Mouse (Mus musculus): ENCODE data around the gene Mettl7a1. TPM values are rescaled to one million over a fixed set of nuclear protein-coding genes. Genes with fewer than 3 reads are reported as not detected.
"Not testable (repeated sequence)": the region's sequence is repeated elsewhere in the genome, so short reads cannot be mapped to it uniquely, and the experiment has no call there.

Mettl7a1 gene
- 3.1 and 3.8 TPM in 2 replicates for polyA plus RNA-seq (2015; fragmentation: Nextera tagmentation; extraction: Ambion mirVana)

- peaks cover 9% of the 10 kb centered on the region for H3K4me1 ChIP-seq (replicated peaks; ENCODE audit: control insufficient read depth, insufficient read depth, low read length)
- peak within 1 kb of the TSS; percentile 71 for H3K9ac ChIP-seq (replicated peaks; ENCODE audit: low read depth, low read length)
- peak within 1 kb of the TSS; percentile 56 for H3K4me3 ChIP-seq (replicated peaks; ENCODE audit: low read length)
- H3K27me3 ChIP-seq (replicated peaks; ENCODE audit: control insufficient read depth, insufficient read depth, low read length): no peaks in the 10 kb centered on the region
- no peaks in the 10 kb centered on the region for H3K9me3 ChIP-seq (ENCODE audit: control insufficient read depth, low read length)
- no peaks in the 10 kb centered on the region for H3K36me3 ChIP-seq (ENCODE audit: control insufficient read depth, insufficient read depth)
- H3K27ac ChIP-seq (ENCODE audit: low read length): peak within 1 kb of the TSS; percentile 87
- 2% methylated on average over 24 of the region's 30 CpGs for WGBS
- peak within 1 kb of the TSS; percentile 69 for H3K4me2 ChIP-seq (ENCODE audit: low read length)
- peak; percentile 75 for ATAC-seq
Measured at GRCm38 (mm10) chr15:100304019-100304991, at the start of gene Mettl7a1. Gene Mettl7a1 (plus strand): TSS chr15:100304140.

- no peaks in the 10 kb centered on the region for H3K27me3 ChIP-seq (replicated peaks; ENCODE audit: control insufficient read depth, insufficient read depth, low read length)
- no peak overlapping the region for H3K4me2 ChIP-seq (ENCODE audit: low read length)
- no peak overlapping the region for H3K4me3 ChIP-seq (replicated peaks; ENCODE audit: low read length)
- 85% methylated on average over 6 of the region's 6 CpGs for WGBS
- H3K36me3 ChIP-seq (ENCODE audit: control insufficient read depth, insufficient read depth): peaks cover 32% of the 10 kb centered on the region
- H3K27ac ChIP-seq (ENCODE audit: low read length): no peak overlapping the region
- no peaks in the 10 kb centered on the region for H3K4me1 ChIP-seq (replicated peaks; ENCODE audit: control insufficient read depth, insufficient read depth, low read length)
- ATAC-seq: no peak
- no peak overlapping the region for H3K9ac ChIP-seq (replicated peaks; ENCODE audit: low read depth, low read length)
- no peaks in the 10 kb centered on the region for H3K9me3 ChIP-seq (ENCODE audit: control insufficient read depth, low read length)
Measured at GRCm38 (mm10) chr15:100256386-100256785, 47.6 kb upstream of the Mettl7a1 start.

DNA sequence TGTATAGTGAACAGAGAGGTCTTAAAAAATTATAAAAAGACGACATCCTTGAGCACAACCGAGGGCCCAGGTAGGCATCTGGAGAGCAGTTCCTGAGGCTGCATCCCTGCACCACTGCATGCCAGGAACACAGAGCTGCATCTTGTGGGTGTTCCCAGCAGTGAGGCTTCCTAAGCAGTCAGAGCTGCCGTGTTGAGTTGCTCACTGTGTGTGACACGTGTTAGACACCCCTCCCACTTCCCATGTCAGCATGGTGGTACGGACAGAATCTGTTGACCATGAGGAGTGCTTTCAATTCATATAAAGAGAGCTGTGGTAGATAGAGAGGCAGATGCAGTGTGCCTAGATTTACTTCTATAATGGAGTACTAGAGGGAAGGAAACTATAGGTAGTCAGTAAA, 46.6 kb upstream of the Mettl7a1 start:
- H3K36me3 ChIP-seq (ENCODE audit: control insufficient read depth, insufficient read depth): peaks cover 34% of the 10 kb centered on the region
- no peak overlapping the region for H3K9ac ChIP-seq (replicated peaks; ENCODE audit: low read depth, low read length)
- no peak overlapping the region for H3K4me3 ChIP-seq (replicated peaks; ENCODE audit: low read length)
- no peak overlapping the region for H3K4me2 ChIP-seq (ENCODE audit: low read length)
- 93% methylated on average over 5 of the region's 5 CpGs for WGBS
- ATAC-seq: no peak
- no peaks in the 10 kb centered on the region for H3K27me3 ChIP-seq (replicated peaks; ENCODE audit: control insufficient read depth, insufficient read depth, low read length)
- H3K4me1 ChIP-seq (replicated peaks; ENCODE audit: control insufficient read depth, insufficient read depth, low read length): no peaks in the 10 kb centered on the region
- H3K9me3 ChIP-seq (ENCODE audit: control insufficient read depth, low read length): no peaks in the 10 kb centered on the region
- H3K27ac ChIP-seq (ENCODE audit: low read length): no peak overlapping the region

DNA sequence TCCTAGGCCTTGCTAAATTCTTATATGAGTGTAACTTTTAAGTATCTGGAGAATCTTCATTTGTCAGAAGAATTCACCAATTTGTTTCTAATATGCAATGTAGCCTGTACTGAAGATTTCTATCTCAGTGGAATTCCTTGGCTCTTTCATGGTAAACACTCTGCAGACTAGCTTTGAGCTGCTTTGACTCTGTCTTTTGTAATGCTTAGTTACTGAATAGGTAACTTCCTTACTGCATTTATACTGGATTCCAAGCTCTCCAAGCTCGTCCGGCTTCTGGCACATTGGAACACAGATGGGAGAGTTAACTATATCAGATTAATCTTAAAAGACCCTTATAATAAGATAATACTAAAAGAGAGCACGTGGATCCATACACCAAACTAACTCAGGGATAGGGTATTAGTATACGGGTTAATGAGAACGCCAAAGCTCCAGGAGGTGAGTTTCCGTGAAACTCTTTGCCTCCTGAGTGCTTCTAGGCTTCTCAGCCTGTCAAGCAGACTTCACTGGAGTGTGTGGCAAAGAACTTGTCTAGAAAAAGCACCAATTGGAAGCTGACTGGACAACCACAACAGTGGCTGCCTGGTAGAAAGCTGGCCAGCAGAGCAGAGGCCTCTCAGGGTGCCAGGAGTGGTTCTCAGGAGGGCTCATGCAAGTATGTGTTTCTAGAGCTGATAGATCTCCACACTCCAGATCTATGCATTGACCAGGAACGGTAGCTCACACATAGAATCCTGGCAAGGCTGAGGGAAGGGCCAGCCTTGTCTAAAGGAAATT, 45.1 kb upstream of the Mettl7a1 start:
- peaks cover 26% of the 10 kb centered on the region for H3K36me3 ChIP-seq (ENCODE audit: control insufficient read depth, insufficient read depth)

DNA sequence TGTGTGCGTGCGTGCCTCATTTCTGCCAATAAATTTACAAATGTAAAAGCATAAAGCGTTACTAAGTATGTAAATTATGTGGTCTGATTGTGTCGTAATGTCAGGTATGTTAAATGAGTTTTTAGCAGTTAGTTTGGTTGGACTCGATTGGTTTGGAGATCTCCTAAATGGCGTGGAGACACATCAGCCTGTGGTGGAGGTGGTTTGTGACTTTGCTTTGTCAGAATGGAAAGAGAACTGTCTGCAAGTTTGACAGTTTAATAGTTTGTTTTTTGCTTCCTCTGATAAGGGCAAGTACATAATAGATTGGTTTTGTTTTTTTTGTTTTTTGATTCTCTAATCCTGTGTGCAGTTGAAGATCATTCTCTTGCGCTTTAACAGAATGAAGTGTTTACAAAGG, 43.6 kb upstream of the Mettl7a1 start:
- not testable (repeated sequence) for H3K4me3 ChIP-seq (replicated peaks; ENCODE audit: low read length); H3K9me3 ChIP-seq (ENCODE audit: control insufficient read depth, low read length); H3K4me1 ChIP-seq (replicated peaks; ENCODE audit: control insufficient read depth, insufficient read depth, low read length); H3K4me2 ChIP-seq (ENCODE audit: low read length); ATAC-seq; H3K27ac ChIP-seq (ENCODE audit: low read length); H3K9ac ChIP-seq (replicated peaks; ENCODE audit: low read depth, low read length); H3K27me3 ChIP-seq (replicated peaks; ENCODE audit: control insufficient read depth, insufficient read depth, low read length)
- H3K36me3 ChIP-seq (ENCODE audit: control insufficient read depth, insufficient read depth): peaks cover 15% of the 10 kb centered on the region
- 93% methylated on average over 7 of the region's 7 CpGs for WGBS

More for the DNA sequence above, 45.1 kb upstream of the Mettl7a1 start:
- Histone ChIP-seq H3K27me3 (replicated peaks; ENCODE audit: control insufficient read depth, insufficient read depth, low read length) (no peaks in the 10 kb centered on the region), H3K4me2 (ENCODE audit: low read length) (no peak overlapping the region), H3K27ac (ENCODE audit: low read length) (no peak overlapping the region), H3K4me1 (replicated peaks; ENCODE audit: control insufficient read depth, insufficient read depth, low read length) (no peaks in the 10 kb centered on the region), H3K9me3 (ENCODE audit: control insufficient read depth, low read length) (no peaks in the 10 kb centered on the region), H3K4me3 (replicated peaks; ENCODE audit: low read length) (no peak overlapping the region), H3K9ac (replicated peaks; ENCODE audit: low read depth, low read length) (no peak overlapping the region)
- ATAC-seq: no peak
- WGBS: 95% methylated on average over 7 of the region's 7 CpGs

DNA sequence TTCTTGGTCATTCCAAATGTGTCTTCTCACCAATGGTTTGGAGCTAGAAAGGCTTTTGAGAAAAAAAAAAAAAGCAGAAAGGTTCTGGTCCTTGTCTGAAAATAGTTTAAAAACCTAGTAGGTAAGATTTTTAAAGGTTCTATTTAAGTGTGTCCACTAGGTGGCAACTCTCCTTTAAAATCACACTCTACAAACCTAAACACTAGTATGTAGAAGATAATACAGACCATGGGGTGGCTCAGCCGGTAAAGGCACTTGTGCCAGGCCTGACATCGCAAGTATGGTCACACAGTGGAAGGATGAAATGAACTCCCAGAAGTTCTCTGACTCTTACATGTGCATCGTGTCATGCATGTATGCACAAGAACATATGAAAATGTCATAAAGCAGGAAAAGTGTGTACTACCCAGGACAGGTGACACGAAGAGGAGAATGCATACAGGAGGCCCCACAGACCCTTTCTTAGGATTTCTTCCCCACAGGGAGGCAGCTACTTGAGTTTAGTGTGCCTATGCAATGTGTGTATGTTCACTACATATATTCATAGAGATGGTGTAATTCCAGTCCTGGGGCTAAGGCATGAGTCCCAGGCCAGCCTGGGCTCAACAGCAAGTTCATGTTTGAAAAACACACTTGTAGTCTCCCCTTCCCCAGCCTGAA, 40.6 kb upstream of the Mettl7a1 start:
- Histone ChIP-seq H3K4me3 (replicated peaks; ENCODE audit: low read length) (no peak overlapping the region), H3K27me3 (replicated peaks; ENCODE audit: control insufficient read depth, insufficient read depth, low read length) (no peaks in the 10 kb centered on the region), H3K27ac (ENCODE audit: low read length) (no peak overlapping the region), H3K36me3 (ENCODE audit: control insufficient read depth, insufficient read depth) (peaks cover 6% of the 10 kb centered on the region; the same call in 1 of the 2 replicates), H3K9me3 (ENCODE audit: control insufficient read depth, low read length) (no peaks in the 10 kb centered on the region), H3K9ac (replicated peaks; ENCODE audit: low read depth, low read length) (no peak overlapping the region), H3K4me2 (ENCODE audit: low read length) (no peak overlapping the region), H3K4me1 (replicated peaks; ENCODE audit: control insufficient read depth, insufficient read depth, low read length) (no peaks in the 10 kb centered on the region)
- 17% methylated on average over 4 of the region's 4 CpGs for WGBS
- no peak for ATAC-seq

- 88% methylated on average over 4 of the region's 5 CpGs for WGBS
- no peak for ATAC-seq
- Histone ChIP-seq H3K27ac (ENCODE audit: low read length) (no peak overlapping the region), H3K4me1 (replicated peaks; ENCODE audit: control insufficient read depth, insufficient read depth, low read length) (no peaks in the 10 kb centered on the region), H3K36me3 (ENCODE audit: control insufficient read depth, insufficient read depth) (0 out of 2 replicates have a peak, but pooled peaks cover 4% of the 10 kb centered on the region), H3K9ac (replicated peaks; ENCODE audit: low read depth, low read length) (no peak overlapping the region), H3K9me3 (ENCODE audit: control insufficient read depth, low read length) (no peaks in the 10 kb centered on the region), H3K4me2 (ENCODE audit: low read length) (no peak overlapping the region), H3K4me3 (replicated peaks; ENCODE audit: low read length) (no peak overlapping the region), H3K27me3 (replicated peaks; ENCODE audit: control insufficient read depth, insufficient read depth, low read length) (no peaks in the 10 kb centered on the region)
Measured at GRCm38 (mm10) chr15:100265586-100266325, 38.2 kb upstream of the Mettl7a1 start.

GRCm38 (mm10) chr15:100268916-100269315, 35.0 kb upstream of the Mettl7a1 start:
- ATAC-seq: no peak
- WGBS: 76% methylated on average over 2 of the region's 2 CpGs

More at GRCm38 (mm10) chr15:100268916-100269315, 35.0 kb upstream of the Mettl7a1 start:
- H3K4me3 ChIP-seq (replicated peaks; ENCODE audit: low read length): no peak overlapping the region
- no peaks in the 10 kb centered on the region for H3K27me3 ChIP-seq (replicated peaks; ENCODE audit: control insufficient read depth, insufficient read depth, low read length)
- no peaks in the 10 kb centered on the region for H3K4me1 ChIP-seq (replicated peaks; ENCODE audit: control insufficient read depth, insufficient read depth, low read length)
- no peak overlapping the region for H3K4me2 ChIP-seq (ENCODE audit: low read length)
- H3K9me3 ChIP-seq (ENCODE audit: control insufficient read depth, low read length): 0 out of 2 replicates have a peak, but pooled peaks cover 4% of the 10 kb centered on the region
- H3K27ac ChIP-seq (ENCODE audit: low read length): no peak overlapping the region
- H3K36me3 ChIP-seq (ENCODE audit: control insufficient read depth, insufficient read depth): no peaks in the 10 kb centered on the region
- H3K9ac ChIP-seq (replicated peaks; ENCODE audit: low read depth, low read length): no peak overlapping the region
